Mouse (Mus musculus) cerebellum, postnatal 25 days (tissue): ENCODE data around the gene Pla2g6.

Experiments
- DNase-seq, 2 experiments: peaks; one replicate each; pipeline ENCODE4 v3.0.0; 2021; ENCODE audit warnings: mixed read lengths in 2 of 2

Pla2g6 gene

DNA sequence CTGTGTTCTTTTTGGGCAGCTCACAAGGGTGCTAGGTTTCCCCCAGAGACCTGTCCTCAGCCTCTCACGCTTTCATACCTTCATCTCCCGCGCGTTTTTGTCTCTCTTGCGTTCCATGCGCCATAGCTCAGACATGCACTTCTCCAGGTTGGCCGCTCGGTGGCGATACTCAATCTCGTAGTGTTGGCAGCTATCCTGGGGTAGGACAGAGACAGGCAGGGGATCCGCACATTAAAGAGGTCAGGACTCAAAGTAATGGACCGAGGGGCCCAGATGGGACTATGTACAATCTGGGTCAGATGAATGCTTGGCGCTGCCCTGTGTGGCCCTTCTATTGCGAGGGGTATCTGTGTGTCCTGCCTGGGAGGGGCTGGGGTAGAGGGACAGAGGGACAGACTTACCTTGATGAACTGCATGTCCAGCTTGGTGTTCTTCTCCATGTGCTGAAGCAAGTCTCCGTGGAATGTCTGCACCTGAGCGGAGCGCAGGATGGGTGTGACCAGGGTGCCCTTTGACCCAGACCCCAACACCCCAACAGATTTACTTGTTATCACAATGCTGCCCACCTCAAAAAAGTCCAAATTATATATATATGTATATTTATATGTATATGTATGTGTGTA lies 57.0 kb downstream of the Pla2g6 start:
- peak; percentile 35 to 59 for DNase-seq

DNA sequence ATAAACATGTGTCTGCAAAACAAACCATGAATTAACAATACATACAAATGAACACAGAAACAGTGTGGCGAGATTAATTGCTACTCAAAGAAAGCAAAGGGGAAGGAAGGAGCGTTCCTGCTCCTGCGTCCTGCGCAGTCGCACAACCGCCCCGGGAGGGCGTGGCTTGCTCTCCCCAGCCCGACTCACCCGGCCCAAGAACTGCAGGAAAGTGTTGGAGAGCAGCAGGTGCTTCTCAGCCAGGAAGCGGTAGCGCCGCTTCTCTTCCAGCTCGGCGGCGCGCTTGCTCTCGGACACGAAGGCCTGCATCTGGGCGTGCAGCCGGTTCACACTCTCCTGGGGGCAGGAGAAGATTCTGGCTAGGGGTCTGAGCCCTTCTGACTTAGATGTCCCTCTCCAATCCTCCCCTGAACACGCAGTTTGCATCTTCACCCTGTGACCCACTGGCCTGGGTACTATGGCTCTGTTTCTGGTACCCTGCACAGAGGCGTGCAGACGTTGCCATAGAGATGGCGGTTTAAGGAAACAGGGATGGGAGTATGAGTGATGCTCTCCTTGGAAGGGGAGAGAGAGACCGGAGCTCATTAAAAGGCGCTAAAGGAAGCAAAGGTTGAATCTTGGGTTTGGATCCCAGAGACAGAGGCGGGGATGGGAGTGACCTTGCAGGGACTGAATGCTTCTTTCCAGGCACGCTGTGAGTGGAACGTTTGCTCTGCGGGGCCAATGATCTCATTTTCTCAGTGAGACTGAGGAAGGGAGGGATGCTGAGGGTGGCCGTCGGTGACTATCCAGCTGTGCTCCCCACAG lies 57.7 kb downstream of the Pla2g6 start:
- DNase-seq, result peak; percentile 48 to 73

DNA sequence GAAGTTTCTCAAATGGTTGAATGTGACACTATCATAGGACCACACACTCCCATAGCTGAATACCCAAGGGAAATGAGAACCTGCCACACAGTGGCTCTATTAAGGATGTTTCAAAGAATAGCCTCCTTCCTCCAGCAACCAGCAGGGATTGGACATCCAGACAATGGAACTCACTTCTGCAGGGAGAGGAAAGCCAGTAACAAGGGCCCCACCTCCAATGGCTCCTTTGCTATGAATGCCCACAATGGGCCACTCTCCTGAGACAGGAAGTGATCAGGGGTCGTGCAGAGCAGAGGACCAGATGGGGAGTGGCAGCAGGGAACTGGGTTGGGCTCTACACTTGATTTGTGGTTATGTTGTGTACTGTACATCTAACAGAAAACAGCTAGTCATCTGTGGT lies 59.7 kb downstream of the Pla2g6 start:
- DNase-seq, result no peak

DNA sequence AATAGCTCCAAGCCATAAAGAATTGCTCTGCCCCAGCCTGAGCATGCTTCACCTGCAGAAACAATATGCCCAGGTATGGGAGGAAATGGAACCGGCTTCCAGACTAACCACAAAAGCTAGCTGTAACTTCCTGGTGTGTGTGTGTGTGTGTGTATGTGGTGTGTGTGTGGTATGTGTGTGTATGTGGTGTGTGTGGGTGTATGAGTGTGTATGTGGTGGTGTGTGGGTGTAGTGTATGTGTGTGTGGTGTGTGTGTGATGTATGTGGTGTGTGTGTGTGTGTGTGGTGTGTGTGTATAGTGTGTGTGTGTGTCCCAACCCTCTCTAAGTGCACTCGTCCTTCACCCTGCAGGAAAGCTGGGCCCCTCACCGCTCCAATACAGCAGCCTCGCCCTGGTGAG lies 62.8 kb downstream of the Pla2g6 start:
- no peak for DNase-seq

DNA sequence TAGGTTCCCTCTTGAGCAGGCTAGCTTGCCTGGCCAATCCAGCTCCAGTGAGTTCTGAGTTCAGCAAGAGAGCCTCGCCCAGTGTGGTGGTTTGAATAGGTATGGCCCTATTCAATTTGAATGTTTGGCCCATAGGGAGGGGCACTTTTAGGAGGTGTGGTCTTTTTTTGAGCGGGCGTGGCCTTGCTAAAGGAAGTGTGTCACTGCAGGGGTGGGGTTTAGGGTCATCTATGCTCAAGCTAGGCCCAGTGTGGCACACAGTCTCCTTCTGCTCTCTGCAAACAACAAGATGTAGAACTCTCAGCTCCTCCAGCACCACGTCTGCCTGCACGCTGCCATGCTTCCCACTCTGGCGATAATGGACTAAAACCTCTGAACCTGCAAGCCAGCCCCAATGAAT lies 64.5 kb downstream of the Pla2g6 start:
- DNase-seq, result no peak

DNA sequence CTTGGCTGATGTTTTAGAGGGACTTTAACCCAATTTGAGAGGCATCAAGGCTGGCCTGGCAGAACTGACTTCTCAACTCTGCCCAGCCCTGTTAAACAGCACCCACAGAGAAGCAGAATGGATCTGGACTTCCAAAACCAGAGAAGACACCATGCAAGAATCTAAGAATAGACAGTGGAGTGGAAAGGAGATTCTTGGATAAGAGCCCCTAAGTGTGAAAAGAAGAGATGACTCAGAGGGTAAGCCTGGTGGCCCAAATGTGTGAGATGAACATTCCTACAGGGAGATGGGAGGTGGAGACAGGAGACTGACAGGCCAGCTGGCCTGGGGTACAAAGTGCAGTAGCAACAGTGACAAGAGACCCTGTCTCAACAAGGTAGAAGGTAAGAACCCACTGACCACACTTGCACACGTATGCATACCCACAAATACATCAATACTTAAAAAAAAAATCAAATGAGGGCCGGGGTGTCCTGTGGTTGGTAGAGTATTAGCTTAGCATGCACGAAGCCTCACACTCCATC lies 65.3 kb downstream of the Pla2g6 start:
- no peak for DNase-seq

DNA sequence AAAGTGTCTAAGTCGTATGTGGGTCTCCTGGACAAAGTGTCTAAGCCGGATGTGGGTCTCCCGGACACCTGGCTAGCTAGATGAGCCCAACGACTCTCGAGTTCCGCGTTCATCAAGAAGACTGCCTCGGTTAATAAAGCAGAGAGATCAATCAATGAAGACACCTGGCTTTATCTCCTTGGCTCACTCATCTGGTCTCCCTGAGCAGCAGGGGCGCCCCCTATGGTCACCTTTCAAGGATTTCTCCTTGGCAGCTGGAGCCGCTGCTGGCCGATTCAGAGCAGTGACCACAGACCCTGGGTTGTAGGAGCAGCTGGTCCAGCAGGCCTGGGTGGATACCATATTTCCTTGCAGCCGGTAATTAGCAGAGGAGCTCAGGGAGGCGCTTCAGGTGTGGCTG lies 65.8 kb downstream of the Pla2g6 start:
- no peak for DNase-seq

DNA sequence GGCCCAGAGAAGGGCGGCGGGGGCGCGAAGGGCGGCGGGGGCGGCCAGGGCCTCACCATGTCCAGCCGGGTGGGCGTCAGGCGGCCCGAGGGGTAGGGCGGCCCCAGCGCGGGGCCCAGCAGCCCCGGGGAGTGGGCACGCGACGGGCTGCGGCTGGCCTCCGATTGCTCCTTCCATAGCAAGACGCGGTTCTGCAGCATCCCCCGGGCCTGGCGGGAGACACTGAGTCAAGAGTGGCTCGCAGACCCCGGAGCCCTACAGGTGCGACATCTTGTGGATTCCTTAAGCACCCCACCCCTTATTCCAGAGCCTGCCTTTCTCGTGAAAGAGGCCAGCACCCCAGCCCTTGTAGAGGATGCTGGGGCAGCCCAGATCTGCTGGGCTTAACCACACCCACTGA lies 66.4 kb downstream of the Pla2g6 start:
- DNase-seq, result no peak

DNA sequence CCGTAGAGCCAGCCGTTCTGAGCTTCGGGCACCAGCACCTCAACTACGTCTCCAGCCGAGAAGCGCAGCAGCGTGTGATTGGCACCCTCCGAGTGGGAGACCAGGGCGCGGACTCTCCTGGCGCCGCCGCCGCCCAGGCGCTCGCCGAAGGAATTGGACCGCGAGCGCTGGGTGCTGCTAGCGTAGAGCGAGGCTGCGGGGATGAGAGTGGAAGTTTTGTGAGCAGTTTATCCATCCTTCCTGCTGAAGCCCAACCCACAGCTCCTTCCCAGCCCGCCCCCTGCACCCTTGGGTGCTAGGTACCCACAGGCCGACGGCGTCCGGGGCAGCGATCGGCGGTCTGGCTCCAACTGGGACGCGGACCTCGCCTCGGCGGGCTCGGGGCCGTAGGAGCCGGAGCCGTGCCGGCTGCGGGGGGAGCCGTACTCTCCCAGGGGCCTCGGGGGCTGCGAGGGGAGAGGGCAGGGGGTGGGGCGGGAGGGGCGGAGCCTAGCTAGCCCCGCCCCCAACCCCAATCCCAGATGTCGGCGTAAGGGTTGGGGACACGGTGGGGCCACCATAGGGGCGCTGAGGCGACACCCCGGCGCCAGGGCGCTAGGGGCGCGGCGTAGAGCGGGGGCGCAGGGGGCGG lies 67.0 kb downstream of the Pla2g6 start:
- DNase-seq, result no peak

DNA sequence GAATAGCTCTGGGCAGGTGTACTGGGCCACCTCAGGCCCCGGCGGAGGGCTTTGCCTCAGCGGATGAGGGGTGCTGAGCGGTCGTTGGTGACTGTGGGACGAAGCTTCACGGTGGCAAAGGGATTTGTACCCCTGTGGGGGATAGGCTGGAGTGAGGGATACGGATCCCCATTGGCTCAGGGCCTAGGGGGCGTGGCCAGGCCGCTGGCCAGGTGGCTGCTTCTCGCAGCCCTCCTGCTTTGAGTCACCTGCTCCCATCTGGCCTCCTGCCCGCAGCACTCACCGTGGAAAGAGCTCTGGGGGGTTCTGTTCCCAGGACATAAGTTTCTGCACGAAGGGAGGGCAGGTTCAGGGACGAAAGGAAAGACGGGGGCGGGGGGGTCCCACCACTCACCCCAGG lies 69.7 kb downstream of the Pla2g6 start:
- DNase-seq, result peak in 1 of 2 experiments; percentile 38

DNA sequence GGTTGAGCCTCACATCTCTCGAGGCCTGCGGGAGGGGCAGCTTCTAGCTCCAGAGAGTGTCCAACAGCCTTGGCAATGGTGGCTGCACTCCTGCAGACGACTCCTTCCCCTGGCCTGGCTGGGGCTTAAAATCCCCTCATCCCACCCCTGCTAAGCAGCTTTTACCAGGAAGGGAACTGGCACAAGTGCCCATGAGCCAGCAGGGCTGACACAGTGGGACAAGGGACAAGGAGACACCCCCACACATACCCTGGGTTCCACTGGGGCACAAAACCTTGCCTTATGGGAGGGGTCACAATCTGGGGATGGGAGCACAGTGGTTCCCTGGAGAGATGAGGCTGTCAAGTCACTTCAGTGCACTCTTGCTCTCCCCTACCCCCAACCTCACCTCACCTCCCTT lies 73.5 kb downstream of the Pla2g6 start, which contains the start of gene Slc16a8:
Gene Slc16a8 (minus strand): TSS at position 101 of the 400 bp plus-strand sequence.
- DNase-seq, result no peak

DNA sequence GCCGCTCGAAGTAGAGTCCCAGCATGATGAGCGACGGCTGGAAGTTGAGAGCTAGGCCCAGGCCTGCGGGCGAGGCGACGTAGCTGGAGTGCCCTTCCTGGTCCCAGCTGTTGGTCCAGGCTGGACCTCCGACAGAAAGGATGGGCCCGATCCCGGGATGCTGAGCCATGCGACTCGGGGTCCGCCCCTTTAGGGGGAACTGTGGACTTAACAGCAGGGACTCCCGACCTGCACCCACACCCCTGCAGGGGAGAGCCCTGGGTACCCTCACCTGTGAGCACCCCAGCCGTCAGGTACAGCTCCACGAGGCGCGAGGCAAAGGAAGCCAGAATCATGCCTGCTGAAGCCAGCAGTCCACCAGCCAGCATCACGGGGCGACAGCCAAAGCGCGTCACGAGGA lies 75.6 kb downstream of the Pla2g6 start:
- no peak for DNase-seq

DNA sequence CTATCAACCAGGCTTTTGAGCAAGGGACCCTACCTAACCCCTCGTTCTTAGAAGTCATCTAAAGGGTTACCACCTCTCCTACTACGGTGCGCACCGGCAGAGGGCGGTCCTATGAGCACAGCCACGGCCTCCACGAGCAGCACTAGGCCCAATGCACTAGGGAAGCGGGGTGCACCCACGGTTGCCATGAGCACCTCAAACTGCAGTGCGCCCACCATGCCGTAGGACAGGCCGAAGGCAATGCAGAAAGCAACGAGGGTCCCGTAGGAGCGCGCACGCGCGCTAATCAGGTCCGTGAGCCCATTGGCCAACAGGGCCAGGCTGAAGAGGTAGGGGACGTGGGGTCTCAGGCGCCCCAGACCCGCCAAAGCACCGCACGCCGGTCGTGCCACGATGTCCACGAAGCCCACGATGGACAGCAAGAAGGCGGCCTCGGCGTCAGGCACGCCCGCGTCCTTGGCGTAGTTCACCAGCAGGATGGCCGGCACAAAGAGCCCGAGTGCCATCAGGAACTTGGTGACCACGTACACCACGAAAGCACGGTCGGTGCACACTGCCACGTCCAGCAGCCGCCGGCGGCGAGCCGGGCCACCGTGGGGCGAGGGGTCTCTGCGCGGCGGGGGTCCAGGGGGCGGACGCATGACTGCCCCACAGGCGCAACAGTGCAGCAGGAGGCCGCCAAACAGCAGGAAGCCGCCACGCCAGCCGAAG lies 76.3 kb downstream of the Pla2g6 start:
- DNase-seq, result peak; percentile 36 to 49

DNA sequence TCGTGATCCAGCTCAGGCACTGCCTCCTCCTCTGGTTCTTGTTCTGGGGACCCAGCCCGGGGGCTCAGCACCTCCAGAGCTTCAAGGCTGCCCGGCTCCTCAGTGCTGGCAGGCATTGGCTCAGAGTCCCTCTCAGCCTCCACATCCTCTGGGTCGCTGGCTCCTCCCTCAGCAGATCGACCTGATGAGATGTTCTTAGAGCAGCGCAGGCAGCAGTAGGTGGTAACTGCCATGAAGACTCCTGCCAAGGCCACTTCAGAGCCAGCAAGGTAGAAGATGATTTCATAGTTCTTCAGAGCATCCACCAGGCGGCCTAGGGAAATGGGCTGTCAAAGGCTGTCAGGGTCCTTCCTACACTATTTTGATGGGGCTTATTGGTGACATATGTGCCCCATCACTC lies 77.0 kb downstream of the Pla2g6 start:
- peak in 1 of 2 experiments; percentile 42 for DNase-seq

DNA sequence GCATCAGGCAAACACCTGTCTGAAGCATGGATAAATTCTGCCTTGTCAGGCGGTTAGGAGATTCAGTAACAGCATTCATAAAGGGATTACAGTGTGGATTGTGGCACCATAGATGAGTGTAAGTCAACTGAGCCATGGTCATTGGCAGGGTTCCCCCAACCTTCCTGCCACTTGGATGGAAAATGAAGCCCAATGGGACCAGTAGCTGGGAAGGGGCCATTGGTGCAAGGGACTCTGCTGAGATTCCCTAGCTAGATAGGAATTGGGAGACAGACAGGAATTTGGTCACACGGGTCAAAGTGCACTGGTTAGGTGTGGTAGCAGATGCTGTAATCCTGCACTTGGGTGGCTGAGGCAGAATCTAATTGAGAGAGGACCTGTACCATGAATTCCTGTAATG lies 78.0 kb downstream of the Pla2g6 start:
- DNase-seq, result no peak

DNA sequence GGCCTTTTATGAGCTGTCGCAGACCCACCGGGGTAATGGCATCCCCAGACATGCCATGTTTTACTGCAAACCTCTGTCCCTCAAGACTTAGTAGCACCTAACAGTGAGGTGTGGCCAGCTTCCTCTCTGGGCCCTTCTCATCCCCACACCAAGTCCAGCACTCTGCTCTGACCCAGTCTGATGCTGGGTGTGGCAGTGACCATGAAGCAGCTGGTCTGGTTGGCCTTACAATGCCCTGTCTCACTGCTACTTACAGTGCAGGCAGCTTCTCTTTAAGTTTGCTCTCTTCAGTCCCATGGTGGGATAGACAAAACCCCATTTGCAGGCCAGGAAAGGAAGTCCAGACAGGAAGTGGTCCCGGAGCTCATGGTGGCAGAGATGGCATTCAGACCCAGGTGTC lies 82.9 kb downstream of the Pla2g6 start:
- no peak for DNase-seq

DNA sequence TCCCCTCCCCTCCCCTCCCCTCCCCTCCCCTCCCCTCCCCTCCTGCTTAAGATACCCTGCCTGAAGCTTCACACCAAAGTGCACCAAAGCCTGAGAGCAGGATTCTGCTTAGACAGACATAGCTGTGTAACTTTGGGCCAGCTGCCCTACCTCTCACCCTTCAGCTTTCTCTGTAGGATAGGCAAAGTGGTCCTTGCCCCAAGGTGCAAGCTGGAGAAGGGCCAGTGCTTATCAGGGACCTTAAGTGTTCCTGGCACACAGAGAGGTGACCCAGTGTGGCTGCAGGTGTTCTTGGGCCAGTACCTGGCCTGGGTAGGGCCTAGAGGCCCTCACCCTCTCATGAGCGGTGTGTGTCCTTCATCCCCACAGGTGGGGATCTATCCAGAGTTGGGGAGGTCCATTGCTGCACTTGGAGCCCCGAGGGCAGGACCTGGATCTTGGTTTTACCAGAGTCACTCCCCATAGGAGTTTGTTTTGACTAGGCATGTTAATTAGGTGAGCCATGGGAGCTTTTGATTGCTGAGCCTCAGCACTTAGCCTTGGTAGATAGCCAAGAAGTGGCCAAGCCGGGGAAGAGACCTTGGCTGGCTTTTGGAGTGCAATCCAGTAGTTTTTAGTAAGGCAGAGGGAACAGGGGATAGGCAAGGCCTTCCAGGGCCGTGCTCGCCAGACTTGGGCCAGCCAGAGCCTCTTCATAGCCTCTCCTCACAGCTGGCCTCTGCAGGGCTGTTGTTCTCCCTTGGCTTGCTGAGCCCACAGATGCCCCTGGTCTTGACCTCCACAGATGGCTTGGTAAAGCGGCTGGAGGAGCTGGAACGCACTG lies 83.9 kb downstream of the Pla2g6 start:
- no peak for DNase-seq

DNA sequence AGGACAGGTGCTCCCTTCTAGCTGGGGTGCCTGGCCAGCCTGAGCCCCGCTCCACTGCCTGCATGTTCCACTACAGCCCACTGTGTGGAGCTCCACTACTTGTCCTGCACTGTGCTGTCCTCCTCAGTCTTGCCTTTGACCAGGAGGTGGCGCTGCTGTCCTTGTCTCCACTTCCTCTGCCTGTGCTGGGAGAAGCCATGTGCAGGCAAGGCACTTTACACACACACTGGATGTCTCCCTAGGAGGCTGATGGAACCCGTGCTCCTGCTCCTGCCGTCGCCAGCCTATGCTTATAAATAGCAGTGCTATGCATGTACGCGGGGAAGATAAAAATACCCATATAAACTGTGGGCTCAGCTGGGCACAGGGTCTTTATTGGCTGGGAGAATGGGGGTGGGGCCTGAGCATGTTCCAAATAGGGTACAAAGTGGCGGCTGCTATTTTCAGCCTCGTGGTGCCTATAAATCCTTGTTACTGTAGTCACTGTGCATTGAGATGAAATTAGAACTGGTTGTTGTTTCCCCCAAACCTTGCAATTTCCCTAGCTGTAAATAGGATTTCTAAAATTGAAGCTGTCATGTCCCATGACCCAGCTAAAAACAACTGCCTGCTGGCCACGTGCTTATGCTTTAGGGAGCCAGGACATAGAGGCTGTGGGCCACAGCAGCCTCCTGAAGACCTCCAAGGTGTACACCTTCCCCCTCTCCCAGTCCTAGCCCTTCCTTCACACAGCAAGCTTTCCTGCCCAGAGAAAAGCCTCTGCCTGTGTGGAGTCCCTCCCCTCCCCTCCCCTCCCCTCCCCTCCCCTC lies 84.8 kb downstream of the Pla2g6 start:
- DNase-seq, result peak; percentile 95 to 96

DNA sequence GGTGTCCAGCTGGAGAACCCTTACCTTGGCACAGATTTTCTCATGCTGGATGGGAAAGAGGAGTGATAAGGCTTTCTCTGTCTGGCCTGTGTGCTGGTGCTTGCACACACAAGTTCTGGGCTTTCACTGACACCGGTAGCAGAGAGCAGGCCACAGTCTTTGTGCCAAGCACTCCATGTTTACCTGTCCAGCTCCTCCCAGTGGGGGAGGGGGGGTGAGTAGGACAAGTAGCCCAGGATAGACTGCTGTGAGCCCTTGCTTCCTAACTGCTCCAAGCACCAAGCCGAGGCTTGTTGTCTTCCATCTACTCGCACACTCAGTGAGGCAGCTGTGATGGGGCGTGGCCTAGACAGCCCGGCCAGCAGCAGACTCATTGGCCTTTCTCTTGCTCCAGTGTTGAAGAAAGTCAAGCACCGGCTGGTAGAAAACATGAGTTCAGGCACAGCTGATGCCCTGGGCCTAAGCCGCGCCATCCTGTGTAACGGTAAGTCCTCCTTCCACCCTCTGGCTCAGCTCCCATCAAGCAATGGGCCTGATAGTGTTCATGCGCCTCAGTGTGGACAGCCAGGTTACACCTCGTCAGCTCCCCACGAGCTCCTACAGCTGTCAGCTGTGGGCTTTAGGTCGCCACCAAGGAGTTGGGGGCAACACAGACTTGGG lies 85.5 kb downstream of the Pla2g6 start:
- no peak for DNase-seq

DNA sequence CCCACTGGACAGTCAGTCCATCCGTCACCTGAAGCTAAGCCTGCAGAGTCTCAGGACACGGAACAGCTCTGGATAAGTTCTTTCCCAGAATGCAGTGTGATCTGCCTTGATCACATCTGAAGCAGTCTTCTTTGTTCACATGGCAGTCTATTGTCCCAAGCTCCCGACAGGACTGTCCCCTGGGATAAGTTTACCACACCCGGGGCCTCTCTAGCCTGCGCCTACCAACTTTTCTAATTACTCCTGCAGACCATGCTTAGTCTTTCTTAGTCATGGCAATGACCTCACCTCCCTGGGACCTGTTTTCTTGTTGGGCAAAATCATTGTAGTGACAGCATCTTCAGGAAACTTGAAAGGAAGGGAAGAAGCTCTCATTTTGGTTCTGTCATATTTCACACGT lies 90.2 kb downstream of the Pla2g6 start:
- no peak for DNase-seq
